Mouse (Mus musculus): ENCODE measurements at regions not wholly inside any gene's neighbourhood (a gene's known extent, or its start where the extent isn't known, plus 50 kb on each side); places are given as distances from the start of the nearest gene placed in this dataset.
"Not testable (repeated sequence)": the region's sequence is repeated elsewhere in the genome, so short reads cannot be mapped to it uniquely, and the experiment has no call there.

GRCm38 (mm10) chr12:114047991-114048390 lies 504.3 kb downstream of the Adam6a start:
- H3K9ac ChIP-seq (ENCODE audit: low read depth, low read length); H3K4me3 ChIP-seq (ENCODE audit: low read depth, low read length); H3K4me1 ChIP-seq (replicated peaks; ENCODE audit: control insufficient read depth, insufficient read depth, low read length); H3K9me3 ChIP-seq (ENCODE audit: control insufficient read depth, low read length); H3K27me3 ChIP-seq (ENCODE audit: control insufficient read depth, insufficient read depth, low read length); H3K4me2 ChIP-seq (replicated peaks; ENCODE audit: low read depth, low read length); H3K36me3 ChIP-seq (ENCODE audit: control insufficient read depth, insufficient read depth, low read length); H3K27ac ChIP-seq (ENCODE audit: low read depth, low read length); ATAC-seq (ENCODE audit: low FRiP score): not testable (repeated sequence)
- WGBS: 64% methylated on average over 8 of the region's 8 CpGs
- DNase-seq (ENCODE audit: low spot score): peak; percentile 10

GRCm38 (mm10) chr12:114053341-114053740 lies 509.6 kb downstream of the Adam6a start:
- Histone ChIP-seq H3K4me2 (replicated peaks; ENCODE audit: low read depth, low read length) (no peak overlapping the region), H3K27ac (ENCODE audit: low read depth, low read length) (no peak overlapping the region), H3K9me3 (ENCODE audit: control insufficient read depth, low read length) (no peaks in the 10 kb centered on the region), H3K4me1 (replicated peaks; ENCODE audit: control insufficient read depth, insufficient read depth, low read length) (no peaks in the 10 kb centered on the region), H3K36me3 (ENCODE audit: control insufficient read depth, insufficient read depth, low read length) (no peaks in the 10 kb centered on the region), H3K27me3 (ENCODE audit: control insufficient read depth, insufficient read depth, low read length) (no peaks in the 10 kb centered on the region), H3K4me3 (ENCODE audit: low read depth, low read length) (no peak overlapping the region), H3K9ac (ENCODE audit: low read depth, low read length) (no peak overlapping the region)
- DNase-seq (ENCODE audit: low spot score) (no peak), ATAC-seq (ENCODE audit: low FRiP score) (no peak)
- 94% methylated on average over 2 of the region's 2 CpGs for WGBS

- Histone ChIP-seq H3K4me1 (replicated peaks; ENCODE audit: control insufficient read depth, insufficient read depth, low read length) (no peaks in the 10 kb centered on the region), H3K4me3 (ENCODE audit: low read depth, low read length) (no peak overlapping the region), H3K27ac (ENCODE audit: low read depth, low read length) (no peak overlapping the region), H3K9me3 (ENCODE audit: control insufficient read depth, low read length) (no peaks in the 10 kb centered on the region), H3K36me3 (ENCODE audit: control insufficient read depth, insufficient read depth, low read length) (no peaks in the 10 kb centered on the region), H3K4me2 (replicated peaks; ENCODE audit: low read depth, low read length) (no peak overlapping the region), H3K9ac (ENCODE audit: low read depth, low read length) (no peak overlapping the region), H3K27me3 (ENCODE audit: control insufficient read depth, insufficient read depth, low read length) (no peaks in the 10 kb centered on the region)
- DNase-seq (ENCODE audit: low spot score) (no peak), ATAC-seq (ENCODE audit: low FRiP score) (no peak)
- WGBS: 69% methylated on average over 3 of the region's 3 CpGs
Measured at GRCm38 (mm10) chr12:114059615-114060014, 515.9 kb downstream of the Adam6a start.

GRCm38 (mm10) chr12:114067166-114067565 lies 523.5 kb downstream of the Adam6a start:
- DNase-seq (ENCODE audit: low spot score) (no peak), ATAC-seq (ENCODE audit: low FRiP score) (no peak)
- Histone ChIP-seq H3K4me3 (ENCODE audit: low read depth, low read length) (no peak overlapping the region), H3K27me3 (ENCODE audit: control insufficient read depth, insufficient read depth, low read length) (no peaks in the 10 kb centered on the region), H3K9me3 (ENCODE audit: control insufficient read depth, low read length) (no peaks in the 10 kb centered on the region), H3K4me2 (replicated peaks; ENCODE audit: low read depth, low read length) (no peak overlapping the region), H3K4me1 (replicated peaks; ENCODE audit: control insufficient read depth, insufficient read depth, low read length) (no peaks in the 10 kb centered on the region), H3K9ac (ENCODE audit: low read depth, low read length) (no peak overlapping the region), H3K36me3 (ENCODE audit: control insufficient read depth, insufficient read depth, low read length) (no peaks in the 10 kb centered on the region), H3K27ac (ENCODE audit: low read depth, low read length) (no peak overlapping the region)

GRCm38 (mm10) chr12:114108731-114109130 lies 565.0 kb downstream of the Adam6a start:
- not testable (repeated sequence) for H3K9ac ChIP-seq (ENCODE audit: low read depth, low read length); H3K4me2 ChIP-seq (replicated peaks; ENCODE audit: low read depth, low read length); H3K4me1 ChIP-seq (replicated peaks; ENCODE audit: control insufficient read depth, insufficient read depth, low read length); H3K27me3 ChIP-seq (ENCODE audit: control insufficient read depth, insufficient read depth, low read length); H3K9me3 ChIP-seq (ENCODE audit: control insufficient read depth, low read length); H3K36me3 ChIP-seq (ENCODE audit: control insufficient read depth, insufficient read depth, low read length); DNase-seq (ENCODE audit: low spot score); H3K4me3 ChIP-seq (ENCODE audit: low read depth, low read length); H3K27ac ChIP-seq (ENCODE audit: low read depth, low read length); ATAC-seq (ENCODE audit: low FRiP score)
- WGBS: 85% methylated on average over 4 of the region's 4 CpGs

GRCm38 (mm10) chr12:114134897-114135296 lies 591.2 kb downstream of the Adam6a start:
- H3K9me3 ChIP-seq (ENCODE audit: control insufficient read depth, low read length): no peaks in the 10 kb centered on the region; the same call in 1 of the 2 replicates
- no peaks in the 10 kb centered on the region for H3K36me3 ChIP-seq (ENCODE audit: control insufficient read depth, insufficient read depth, low read length)
- no peak overlapping the region for H3K9ac ChIP-seq (ENCODE audit: low read depth, low read length)
- no peaks in the 10 kb centered on the region for H3K4me1 ChIP-seq (replicated peaks; ENCODE audit: control insufficient read depth, insufficient read depth, low read length)
- no peaks in the 10 kb centered on the region for H3K27me3 ChIP-seq (ENCODE audit: control insufficient read depth, insufficient read depth, low read length)
- no peak for DNase-seq (ENCODE audit: low spot score)
- H3K4me2 ChIP-seq (replicated peaks; ENCODE audit: low read depth, low read length): no peak overlapping the region
- H3K4me3 ChIP-seq (ENCODE audit: low read depth, low read length): no peak overlapping the region
- WGBS: 57% methylated on average over 1 of the region's 1 CpGs
- H3K27ac ChIP-seq (ENCODE audit: low read depth, low read length): no peak overlapping the region
- ATAC-seq (ENCODE audit: low FRiP score): no peak

GRCm38 (mm10) chr12:114148779-114149178 lies 605.1 kb downstream of the Adam6a start:
- no peaks in the 10 kb centered on the region for H3K4me1 ChIP-seq (replicated peaks; ENCODE audit: control insufficient read depth, insufficient read depth, low read length)
- no peaks in the 10 kb centered on the region for H3K27me3 ChIP-seq (ENCODE audit: control insufficient read depth, insufficient read depth, low read length)
- no peak overlapping the region for H3K27ac ChIP-seq (ENCODE audit: low read depth, low read length)
- H3K4me2 ChIP-seq (replicated peaks; ENCODE audit: low read depth, low read length): no peak overlapping the region
- 87% methylated on average over 4 of the region's 4 CpGs for WGBS
- H3K9ac ChIP-seq (ENCODE audit: low read depth, low read length): no peak overlapping the region
- H3K36me3 ChIP-seq (ENCODE audit: control insufficient read depth, insufficient read depth, low read length): no peaks in the 10 kb centered on the region
- ATAC-seq (ENCODE audit: low FRiP score): no peak
- H3K4me3 ChIP-seq (ENCODE audit: low read depth, low read length): no peak overlapping the region
- peaks cover 6% of the 10 kb centered on the region; the same call in 1 of the 2 replicates for H3K9me3 ChIP-seq (ENCODE audit: control insufficient read depth, low read length)
- DNase-seq (ENCODE audit: low spot score): no peak

- WGBS: 84% methylated on average over 2 of the region's 2 CpGs
- ATAC-seq (ENCODE audit: low FRiP score) (no peak), DNase-seq (ENCODE audit: low spot score) (no peak)
- Histone ChIP-seq H3K4me1 (replicated peaks; ENCODE audit: control insufficient read depth, insufficient read depth, low read length) (no peaks in the 10 kb centered on the region), H3K27me3 (ENCODE audit: control insufficient read depth, insufficient read depth, low read length) (no peaks in the 10 kb centered on the region), H3K4me3 (ENCODE audit: low read depth, low read length) (no peak overlapping the region), H3K9me3 (ENCODE audit: control insufficient read depth, low read length) (no peaks in the 10 kb centered on the region), H3K4me2 (replicated peaks; ENCODE audit: low read depth, low read length) (no peak overlapping the region), H3K36me3 (ENCODE audit: control insufficient read depth, insufficient read depth, low read length) (no peaks in the 10 kb centered on the region), H3K27ac (ENCODE audit: low read depth, low read length) (no peak overlapping the region), H3K9ac (ENCODE audit: low read depth, low read length) (no peak overlapping the region)
Measured at GRCm38 (mm10) chr12:114172305-114172704, 628.6 kb downstream of the Adam6a start.

GRCm38 (mm10) chr12:114199521-114199920 lies 655.8 kb downstream of the Adam6a start:
- ATAC-seq (ENCODE audit: low FRiP score): no peak
- 0 out of 2 replicates have a peak, but pooled peaks cover 2% of the 10 kb centered on the region for H3K9me3 ChIP-seq (ENCODE audit: control insufficient read depth, low read length)
- 63% methylated on average over 1 of the region's 1 CpGs for WGBS
- no peaks in the 10 kb centered on the region for H3K4me1 ChIP-seq (replicated peaks; ENCODE audit: control insufficient read depth, insufficient read depth, low read length)
- H3K4me3 ChIP-seq (ENCODE audit: low read depth, low read length): no peak overlapping the region
- no peak for DNase-seq (ENCODE audit: low spot score)
- no peaks in the 10 kb centered on the region for H3K27me3 ChIP-seq (ENCODE audit: control insufficient read depth, insufficient read depth, low read length)
- H3K27ac ChIP-seq (ENCODE audit: low read depth, low read length): no peak overlapping the region
- no peak overlapping the region for H3K9ac ChIP-seq (ENCODE audit: low read depth, low read length)
- H3K36me3 ChIP-seq (ENCODE audit: control insufficient read depth, insufficient read depth, low read length): no peaks in the 10 kb centered on the region
- no peak overlapping the region for H3K4me2 ChIP-seq (replicated peaks; ENCODE audit: low read depth, low read length)

All from hindbrain, embryonic 11.5 days (tissue).